In genomic region chr8:110929066-110929465, GRCm38 (mm10) we compare ENCODE assay signal across 11 mouse cellular contexts. TPM values are rescaled to one million over a fixed set of nuclear protein-coding genes. Genes with fewer than 3 reads are reported as not detected.
DNase-seq lines count a peak whose midpoint lies in the region; ATAC-seq and TF ChIP-seq lines count a peak whose summit lies in the region.
"Had no signal": no experiment of that assay in that cellular context is flagged by ENCODE, and none has a peak within 500 bp of the region (broad histone marks: within the 10 kb centered on the region; RNA-seq: fewer than 3 reads in every experiment).

No protein-coding gene starts in this region.

- H3K9me3 ChIP-seq in stomach, embryonic 15.5 days = no peaks in the 10 kb centered on the region
- H3K9me3 ChIP-seq in stomach, postnatal 0 days (ENCODE audit: control insufficient read depth, low read length) = no peaks in the 10 kb centered on the region
- H3K9me3 ChIP-seq: embryonic facial prominence, embryonic 13.5 days had no signal

- H3K4me3 ChIP-seq in stomach, embryonic 15.5 days (replicated peaks) = no peak overlapping the region
- no peak overlapping the region for H3K4me3 ChIP-seq in stomach, postnatal 0 days (ENCODE audit: low read depth, low read length)
- H3K4me3 ChIP-seq in gastrocnemius, adult 2 months = no peak overlapping the region
- H3K4me3 ChIP-seq: embryonic facial prominence, embryonic 13.5 days had no signal

- intact Hi-C loops in gastrocnemius, adult 2 months (cut with DNase I) = no loop called here

- ATAC-seq in stomach, embryonic 15.5 days (ENCODE audit: insufficient read depth, low FRiP score, low read depth) = peak; percentile 61; the same call in 1 of the 2 replicates
- no peak for ATAC-seq in stomach, postnatal 0 days (ENCODE audit: low FRiP score, low TSS enrichment)
- ATAC-seq in inflammation-experienced regulatory T-cells, adult 6 months = peak; percentile 96

- TF ChIP-seq CTCF in stomach, postnatal 0 days (IDR thresholded peaks at IDR 0.05; ENCODE audit: low read depth) = no peak
- TF ChIP-seq CTCF in gastrocnemius, adult 2 months (IDR thresholded peaks at IDR 0.05) = no peak

- H3K36me3 ChIP-seq in stomach, embryonic 15.5 days = no peaks in the 10 kb centered on the region; the same call in 1 of the 2 replicates
- H3K36me3 ChIP-seq in stomach, postnatal 0 days (ENCODE audit: control insufficient read depth, insufficient read depth, low read length) = no peaks in the 10 kb centered on the region

- H3K27me3 ChIP-seq in stomach, embryonic 15.5 days (replicated peaks) = no peaks in the 10 kb centered on the region
- H3K27me3 ChIP-seq in stomach, postnatal 0 days (ENCODE audit: control insufficient read depth, insufficient read depth, low read length) = no peaks in the 10 kb centered on the region
- H3K27me3 ChIP-seq: embryonic facial prominence, embryonic 13.5 days had no signal

- no peak overlapping the region for H3K4me2 ChIP-seq in stomach, embryonic 15.5 days
- H3K4me2 ChIP-seq in stomach, postnatal 0 days (replicated peaks; ENCODE audit: low read depth) = no peak overlapping the region
- H3K4me2 ChIP-seq: embryonic facial prominence, embryonic 13.5 days had no signal

- H3K4me1 ChIP-seq in stomach, embryonic 15.5 days = peaks cover 17% of the 10 kb centered on the region
- H3K4me1 ChIP-seq in stomach, postnatal 0 days (replicated peaks; ENCODE audit: control insufficient read depth, insufficient read depth) = no peaks in the 10 kb centered on the region

- no peak overlapping the region for H3K27ac ChIP-seq in stomach, embryonic 15.5 days
- no peak overlapping the region for H3K27ac ChIP-seq in stomach, postnatal 0 days (replicated peaks)
- H3K27ac ChIP-seq in gastrocnemius, adult 2 months = no peak overlapping the region
- H3K27ac ChIP-seq: embryonic facial prominence, embryonic 13.5 days had no signal

- no peak for TF ChIP-seq EP300 in stomach, postnatal 0 days (optimal IDR thresholded peaks at IDR 0.05)

- WGBS in stomach, embryonic 15.5 days = 69% methylated on average over 5 of the region's 5 CpGs
- WGBS in stomach, postnatal 0 days = 71% methylated on average over 5 of the region's 5 CpGs

- no peak for DNase-seq in stomach, postnatal 0 days (ENCODE audit: low spot score)
- peak; percentile 12 for DNase-seq in T-cell, adult 2 months (ENCODE audit: low spot score)
- peak; percentile 41 for DNase-seq in naive thymus-derived CD4-positive, alpha-beta T cell, adult 2 months (ENCODE audit: low read depth)
- DNase-seq in kidney, adult 9 months = no peak
- no peak for DNase-seq in kidney, postnatal 36 days
- DNase-seq in gastrocnemius, adult 2 months = no peak
- DNase-seq: adrenal gland, postnatal 25 days; cerebellum, adult 9-11 months had no signal

- no peak overlapping the region for H3K9ac ChIP-seq in stomach, embryonic 15.5 days
- H3K9ac ChIP-seq in stomach, postnatal 0 days (ENCODE audit: low read length) = no peak overlapping the region

RNA-seq across cellular contexts. Expression of gene St3gal2, which starts 9.3 kb away (rescaled TPM):
- 17.1 and 17.6 TPM in 2 replicates for polyA plus RNA-seq in stomach, embryonic 15.5 days (2015; fragmentation: Nextera tagmentation; extraction: Ambion mirVana)
- polyA plus RNA-seq in stomach, postnatal 0 days (2015; fragmentation: Nextera tagmentation; extraction: Ambion mirVana) = 7.1 and 7.3 TPM in 2 replicates
- polyA plus RNA-seq in inflammation-experienced regulatory T-cells, adult 6 months (2017; shearing (Covaris generic)) = 10 to 100 TPM in 1 of 3 experiments, 1 to 10 TPM in 2; 8.7 to 10.2 (median 8.9) TPM
- 10 to 100 TPM; 46.4 to 51.0 TPM for total RNA-seq in gastrocnemius, adult 2 months (2021)

RNA-seq across cellular contexts. Expression of gene Fuk, which starts 26.8 kb away (rescaled TPM):
- 10.6 and 11.4 TPM in 2 replicates for polyA plus RNA-seq in stomach, embryonic 15.5 days (2015; fragmentation: Nextera tagmentation; extraction: Ambion mirVana)
- 6.0 and 6.5 TPM in 2 replicates for polyA plus RNA-seq in stomach, postnatal 0 days (2015; fragmentation: Nextera tagmentation; extraction: Ambion mirVana)
- 1 to 10 TPM; 1.4 to 2.4 (median 2.2) TPM for polyA plus RNA-seq in inflammation-experienced regulatory T-cells, adult 6 months (2017; shearing (Covaris generic))
- total RNA-seq in gastrocnemius, adult 2 months (2021) = 1 to 10 TPM; 4.4 TPM

Comparison
In these comparisons a context has a peak if more than half of its experiments do, and no peak if none do; other contexts are left out.
1. DNase-seq: peak in T-cell, adult 2 months (single experiment) and naive thymus-derived CD4-positive, alpha-beta T cell, adult 2 months (single experiment); none in stomach, postnatal 0 days (single experiment), kidney, adult 9 months (single experiment), kidney, postnatal 36 days (0 of 2) and gastrocnemius, adult 2 months (single experiment).